Mouse (Mus musculus): ENCODE measurements around the gene Ticam1.

DNA sequence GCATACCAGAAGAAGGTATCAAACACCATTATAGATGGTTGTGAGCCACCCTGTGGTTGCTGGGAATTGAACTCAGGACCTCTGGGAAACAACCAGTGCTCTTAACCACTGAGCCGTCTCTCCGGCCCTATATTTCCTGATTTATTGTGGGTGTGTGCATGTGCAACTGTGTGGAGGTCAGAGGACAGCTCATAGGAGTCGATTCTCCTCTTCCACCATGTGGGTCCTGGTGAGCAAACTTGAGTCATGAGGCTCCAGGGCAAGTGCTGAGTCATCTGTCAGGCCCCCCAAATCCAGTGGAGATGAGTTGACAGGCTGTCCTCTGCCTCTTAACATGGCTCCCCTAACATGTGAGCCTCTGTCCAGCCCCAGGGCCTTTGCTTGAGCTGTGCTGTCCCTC lies 10.7 kb downstream of the Ticam1 start:
- TF ChIP-seq TAL1 (IDR thresholded peaks at IDR 0.05; ENCODE audit: low read length), result no peak
- no peak for TF ChIP-seq GATA1 (IDR thresholded peaks at IDR 0.05; ENCODE audit: low read length)
